Mouse (Mus musculus): ENCODE results near the gene Nbeal2. TPM values are rescaled to one million over a fixed set of nuclear protein-coding genes. Genes with fewer than 3 reads are reported as not detected.

Gene Nbeal2
- 0.35 and 0.53 TPM in 2 replicates for polyA plus RNA-seq (2014; fragmentation: Nextera tagmentation; extraction: Ambion mirVana)

DNA sequence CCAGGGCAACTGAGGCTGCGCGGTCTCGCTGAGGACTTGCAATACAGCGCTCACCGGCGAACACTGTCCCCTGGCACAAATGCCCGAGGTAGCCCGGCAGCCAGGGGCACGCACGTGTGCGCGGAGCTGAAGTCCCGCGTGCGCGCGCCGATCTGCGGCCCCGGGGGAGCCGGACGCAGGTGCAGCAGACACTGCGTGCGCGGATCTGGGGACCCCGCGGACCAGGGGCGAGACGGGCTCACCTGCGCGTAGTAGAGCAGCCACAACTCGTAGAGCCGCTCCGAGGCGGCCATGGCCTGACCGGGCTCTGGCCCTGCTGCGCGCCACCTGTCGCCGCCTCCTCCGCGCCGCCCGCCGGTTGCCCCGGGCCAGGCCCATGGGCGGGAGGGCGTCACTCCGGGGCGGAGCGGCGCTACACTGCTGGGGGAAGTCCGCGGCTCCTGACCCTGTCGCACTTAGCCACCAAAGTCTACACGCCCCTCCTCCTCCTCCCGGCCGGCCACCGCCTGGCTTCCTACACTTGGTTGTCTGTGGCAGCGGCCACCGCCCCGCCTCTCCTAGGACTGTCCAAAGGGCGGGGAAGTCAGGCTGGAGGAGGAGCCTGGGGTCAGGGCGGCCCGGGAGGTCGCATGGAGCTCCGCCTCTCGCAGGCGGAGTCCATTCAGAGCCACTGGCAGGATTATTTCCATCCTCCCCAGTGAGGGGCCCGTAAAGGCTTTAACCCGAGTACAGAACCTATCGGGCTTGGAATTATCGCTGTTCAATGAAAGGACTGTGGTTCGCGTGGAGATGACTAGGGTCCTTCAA is at the start of gene Nbeal2:
TSS of gene Nbeal2 (minus strand) at position 507 of the 807 bp plus-strand sequence.
- no peak within 1 kb of the TSS for H3K27ac ChIP-seq (replicated peaks; ENCODE audit: low read depth, low read length)
- no peaks in the 10 kb centered on the region for H3K9me3 ChIP-seq (ENCODE audit: control insufficient read depth, low read length)
- peak within 1 kb of the TSS; percentile 62 for H3K4me3 ChIP-seq (ENCODE audit: low read depth, low read length)
- peak within 1 kb of the TSS; percentile 32; the same call in 1 of the 2 replicates for H3K9ac ChIP-seq (ENCODE audit: low read length)
- WGBS, result under 1% methylated on average over 65 of the region's 75 CpGs
- peak within 1 kb of the TSS; percentile 97 for H3K4me2 ChIP-seq (ENCODE audit: low read depth, severe bottlenecking)
- ATAC-seq (ENCODE audit: insufficient number of reproducible peaks, low FRiP score, low TSS enrichment, low read depth) (peak; percentile 84), DNase-seq (ENCODE audit: low spot score) (peak; percentile 89)
- peaks cover 13% of the 10 kb centered on the region for H3K4me1 ChIP-seq (ENCODE audit: control insufficient read depth, insufficient read depth, low read length)
- peaks cover 26% of the 10 kb centered on the region for H3K27me3 ChIP-seq (ENCODE audit: control insufficient read depth, insufficient read depth, low read length)
- no peaks in the 10 kb centered on the region for H3K36me3 ChIP-seq (ENCODE audit: control insufficient read depth, insufficient read depth, low read length)

DNA sequence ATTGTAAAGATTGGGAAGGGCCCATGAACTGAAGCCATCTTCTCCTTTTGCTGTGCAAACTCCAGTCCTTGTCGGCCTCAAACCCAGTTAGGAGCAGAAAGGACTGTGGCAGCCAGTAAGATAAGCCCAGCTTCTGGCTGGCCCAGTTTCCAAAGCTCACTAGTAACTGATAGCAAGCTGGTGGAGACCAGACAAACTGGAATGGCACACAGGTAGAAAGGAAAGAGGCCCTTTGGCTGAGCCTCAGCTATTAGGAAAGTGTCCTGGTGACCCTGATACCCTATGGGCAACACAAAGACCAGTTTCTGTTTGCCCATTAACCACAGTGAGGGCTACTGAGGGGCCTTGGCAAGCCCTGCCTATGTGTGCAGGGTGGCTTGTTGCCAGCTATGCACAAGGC is 48.9 kb upstream of the Nbeal2 start:
- ATAC-seq (ENCODE audit: insufficient number of reproducible peaks, low FRiP score, low TSS enrichment, low read depth), result no peak
- no peaks in the 10 kb centered on the region for H3K9me3 ChIP-seq (ENCODE audit: control insufficient read depth, low read length)
- no peak overlapping the region for H3K4me3 ChIP-seq (ENCODE audit: low read depth, low read length)
- H3K4me1 ChIP-seq (ENCODE audit: control insufficient read depth, insufficient read depth, low read length), result no peaks in the 10 kb centered on the region
- no peak for DNase-seq (ENCODE audit: low spot score)
- H3K27ac ChIP-seq (replicated peaks; ENCODE audit: low read depth, low read length), result no peak overlapping the region
- H3K4me2 ChIP-seq (ENCODE audit: low read depth, severe bottlenecking), result no peak overlapping the region
- H3K36me3 ChIP-seq (ENCODE audit: control insufficient read depth, insufficient read depth, low read length), result no peaks in the 10 kb centered on the region; the same call in 1 of the 2 replicates
- 96% methylated on average over 1 of the region's 1 CpGs for WGBS
- H3K27me3 ChIP-seq (ENCODE audit: control insufficient read depth, insufficient read depth, low read length), result no peaks in the 10 kb centered on the region
- H3K9ac ChIP-seq (ENCODE audit: low read length), result no peak overlapping the region

DNA sequence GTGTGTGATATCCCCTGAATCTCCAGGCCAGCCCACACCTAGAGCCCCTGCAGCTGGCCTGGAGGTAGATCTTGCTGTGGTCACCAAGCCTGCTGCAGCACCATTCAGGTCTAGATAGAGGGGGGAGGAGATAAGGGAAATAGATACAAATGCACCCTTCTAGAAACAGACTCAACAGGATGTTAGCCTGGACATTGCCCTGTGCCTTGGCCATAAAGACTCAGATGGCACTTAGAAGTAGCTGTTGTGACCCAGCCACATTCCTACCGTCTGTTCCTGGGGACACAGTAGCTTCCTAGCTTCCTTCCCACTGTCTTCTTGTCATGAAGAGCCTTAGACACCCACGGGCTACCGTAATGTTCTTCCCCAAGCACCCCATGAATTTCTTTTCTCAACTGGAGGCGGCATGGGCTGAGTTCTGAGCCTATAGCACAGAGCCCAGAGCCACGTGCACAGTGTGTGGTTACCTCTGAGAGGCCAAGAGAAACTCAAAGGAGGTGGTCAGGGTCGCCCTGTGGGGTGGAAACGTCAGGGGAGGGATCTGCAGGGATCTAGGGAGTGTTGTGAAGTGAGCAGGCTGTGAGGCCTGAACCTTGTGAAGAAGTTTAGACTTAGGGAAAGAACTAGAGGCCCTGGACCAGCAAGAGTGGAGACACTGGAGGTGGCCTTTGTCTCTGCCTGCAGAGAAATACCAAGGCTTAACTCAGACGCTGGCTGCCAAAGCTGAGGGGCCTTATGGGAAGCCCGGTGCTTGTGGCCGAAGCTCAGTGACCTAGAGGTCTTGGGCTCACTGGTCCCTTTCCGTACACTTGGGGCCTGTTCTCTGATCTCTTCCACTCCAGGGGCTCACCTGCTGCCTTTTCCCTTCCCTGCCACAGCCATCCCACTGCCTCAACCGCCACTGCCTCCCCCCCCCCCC is 47.4 kb upstream of the Nbeal2 start:
- Histone ChIP-seq H3K27ac (replicated peaks; ENCODE audit: low read depth, low read length) (no peak overlapping the region), H3K9ac (ENCODE audit: low read length) (no peak overlapping the region), H3K4me2 (ENCODE audit: low read depth, severe bottlenecking) (no peak overlapping the region), H3K4me3 (ENCODE audit: low read depth, low read length) (no peak overlapping the region), H3K36me3 (ENCODE audit: control insufficient read depth, insufficient read depth, low read length) (no peaks in the 10 kb centered on the region; the same call in 1 of the 2 replicates), H3K9me3 (ENCODE audit: control insufficient read depth, low read length) (no peaks in the 10 kb centered on the region), H3K4me1 (ENCODE audit: control insufficient read depth, insufficient read depth, low read length) (no peaks in the 10 kb centered on the region), H3K27me3 (ENCODE audit: control insufficient read depth, insufficient read depth, low read length) (no peaks in the 10 kb centered on the region)
- ATAC-seq (ENCODE audit: insufficient number of reproducible peaks, low FRiP score, low TSS enrichment, low read depth) (no peak), DNase-seq (ENCODE audit: low spot score) (no peak)
- WGBS, result 80% methylated on average over 11 of the region's 12 CpGs

DNA sequence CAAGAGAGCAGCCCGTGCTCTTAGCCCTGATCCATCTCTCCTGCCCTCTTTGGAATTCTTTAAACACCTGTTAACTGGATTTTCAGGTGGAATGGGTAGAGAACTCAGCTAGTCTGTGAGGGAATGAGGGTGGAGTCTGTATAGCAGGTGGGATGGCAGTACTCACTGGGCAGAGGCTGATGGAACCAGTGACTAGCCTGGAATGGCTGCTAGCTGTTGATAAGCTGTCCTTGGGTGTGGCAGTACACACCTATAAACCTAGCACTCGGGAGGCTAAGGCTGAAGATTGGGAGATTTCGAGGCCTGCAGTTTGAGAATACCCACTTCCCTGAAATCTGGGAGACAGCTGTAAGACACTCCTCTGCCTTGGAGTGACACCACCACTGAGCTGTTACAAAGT is 45.6 kb upstream of the Nbeal2 start:
- 86% methylated on average over 3 of the region's 3 CpGs for WGBS
- no peak overlapping the region for H3K9ac ChIP-seq (ENCODE audit: low read length)
- no peak overlapping the region for H3K27ac ChIP-seq (replicated peaks; ENCODE audit: low read depth, low read length)
- H3K27me3 ChIP-seq (ENCODE audit: control insufficient read depth, insufficient read depth, low read length), result no peaks in the 10 kb centered on the region
- ATAC-seq (ENCODE audit: insufficient number of reproducible peaks, low FRiP score, low TSS enrichment, low read depth), result no peak
- no peaks in the 10 kb centered on the region; the same call in 1 of the 2 replicates for H3K36me3 ChIP-seq (ENCODE audit: control insufficient read depth, insufficient read depth, low read length)
- no peaks in the 10 kb centered on the region for H3K9me3 ChIP-seq (ENCODE audit: control insufficient read depth, low read length)
- no peak overlapping the region for H3K4me2 ChIP-seq (ENCODE audit: low read depth, severe bottlenecking)
- DNase-seq (ENCODE audit: low spot score), result no peak
- H3K4me3 ChIP-seq (ENCODE audit: low read depth, low read length), result no peak overlapping the region
- H3K4me1 ChIP-seq (ENCODE audit: control insufficient read depth, insufficient read depth, low read length), result no peaks in the 10 kb centered on the region

DNA sequence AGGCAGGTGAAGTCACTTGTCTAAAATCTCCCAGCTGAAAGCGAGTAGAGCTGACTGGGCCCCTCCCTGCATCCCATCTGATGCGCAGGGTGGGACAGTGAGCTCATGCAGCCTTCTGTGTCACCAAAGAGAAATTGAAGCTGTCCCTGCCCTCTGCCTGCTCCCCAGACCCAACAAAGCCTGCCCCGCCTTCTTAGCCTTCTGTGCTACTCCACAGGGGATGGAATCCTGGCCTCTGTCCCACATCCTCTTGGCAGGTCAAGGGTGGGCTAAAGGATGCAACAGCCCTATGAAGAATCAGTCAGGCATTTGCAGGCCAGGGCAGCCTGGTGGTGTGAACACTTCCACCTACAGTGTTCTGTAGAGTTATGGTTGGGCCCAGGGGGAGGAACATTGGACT is 43.5 kb upstream of the Nbeal2 start:
- H3K9me3 ChIP-seq (ENCODE audit: control insufficient read depth, low read length), result no peaks in the 10 kb centered on the region
- H3K4me3 ChIP-seq (ENCODE audit: low read depth, low read length), result no peak overlapping the region
- no peaks in the 10 kb centered on the region for H3K27me3 ChIP-seq (ENCODE audit: control insufficient read depth, insufficient read depth, low read length)
- DNase-seq (ENCODE audit: low spot score) (no peak), ATAC-seq (ENCODE audit: insufficient number of reproducible peaks, low FRiP score, low TSS enrichment, low read depth) (no peak)
- no peak overlapping the region for H3K4me2 ChIP-seq (ENCODE audit: low read depth, severe bottlenecking)
- H3K36me3 ChIP-seq (ENCODE audit: control insufficient read depth, insufficient read depth, low read length), result no peaks in the 10 kb centered on the region; the same call in 1 of the 2 replicates
- H3K27ac ChIP-seq (replicated peaks; ENCODE audit: low read depth, low read length), result no peak overlapping the region
- H3K4me1 ChIP-seq (ENCODE audit: control insufficient read depth, insufficient read depth, low read length), result no peaks in the 10 kb centered on the region
- H3K9ac ChIP-seq (ENCODE audit: low read length), result no peak overlapping the region
- WGBS, result 92% methylated on average over 3 of the region's 3 CpGs

DNA sequence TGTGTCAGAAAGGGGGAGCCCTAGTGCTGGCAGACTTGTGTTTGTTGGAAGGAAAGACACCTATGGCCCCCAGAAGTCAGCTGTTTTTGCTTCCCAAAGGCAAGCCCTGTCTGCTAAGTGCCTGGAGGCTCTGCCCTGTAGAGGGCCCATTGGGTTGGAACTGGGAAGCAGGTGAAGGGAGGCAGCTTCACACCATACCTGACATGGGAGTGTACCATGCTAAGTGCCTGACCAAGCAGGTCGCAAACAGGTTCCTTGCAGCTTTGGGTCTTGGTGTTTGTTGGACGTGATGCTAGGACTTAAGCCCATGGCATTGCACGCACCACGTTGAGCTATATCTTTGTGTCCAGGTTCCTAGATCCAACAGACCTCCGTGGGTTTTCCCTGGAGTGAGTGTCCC is 42.5 kb upstream of the Nbeal2 start:
- WGBS, result 97% methylated on average over 5 of the region's 5 CpGs
- H3K9ac ChIP-seq (ENCODE audit: low read length), result no peak overlapping the region
- no peak overlapping the region for H3K4me2 ChIP-seq (ENCODE audit: low read depth, severe bottlenecking)
- H3K27me3 ChIP-seq (ENCODE audit: control insufficient read depth, insufficient read depth, low read length), result no peaks in the 10 kb centered on the region
- H3K27ac ChIP-seq (replicated peaks; ENCODE audit: low read depth, low read length), result no peak overlapping the region
- DNase-seq (ENCODE audit: low spot score), result no peak
- ATAC-seq (ENCODE audit: insufficient number of reproducible peaks, low FRiP score, low TSS enrichment, low read depth), result no peak
- H3K9me3 ChIP-seq (ENCODE audit: control insufficient read depth, low read length), result no peaks in the 10 kb centered on the region
- no peaks in the 10 kb centered on the region for H3K4me1 ChIP-seq (ENCODE audit: control insufficient read depth, insufficient read depth, low read length)
- H3K36me3 ChIP-seq (ENCODE audit: control insufficient read depth, insufficient read depth, low read length), result no peaks in the 10 kb centered on the region; the same call in 1 of the 2 replicates
- no peak overlapping the region for H3K4me3 ChIP-seq (ENCODE audit: low read depth, low read length)

DNA sequence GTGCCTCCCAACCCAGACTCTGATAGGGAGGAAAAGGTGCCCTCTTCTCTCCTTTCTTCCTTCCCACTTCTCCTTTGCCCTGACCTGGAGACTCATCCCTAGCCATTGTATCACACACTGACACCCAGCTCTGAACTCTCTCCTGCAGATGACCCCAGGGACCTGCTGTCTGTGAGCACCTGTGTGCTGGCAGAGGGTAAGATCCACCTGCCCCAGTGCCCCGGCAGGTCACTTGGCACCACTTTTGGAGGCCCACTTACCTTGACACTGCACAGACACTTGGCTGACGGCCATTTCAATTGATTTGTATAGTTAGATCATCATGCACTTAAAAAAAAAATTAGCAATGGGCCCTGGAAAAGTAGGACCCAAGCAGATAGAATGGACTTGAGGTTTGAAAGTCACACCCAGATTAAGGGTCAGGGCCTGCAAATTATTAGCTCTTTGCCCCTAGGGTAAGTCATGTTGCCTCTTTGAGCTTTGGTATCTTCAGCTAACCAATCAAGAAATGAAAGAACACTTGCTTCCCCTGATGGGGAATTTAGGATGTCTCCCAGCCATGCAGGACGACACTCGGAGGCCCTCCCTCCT is 41.3 kb upstream of the Nbeal2 start:
- DNase-seq (ENCODE audit: low spot score) (no peak), ATAC-seq (ENCODE audit: insufficient number of reproducible peaks, low FRiP score, low TSS enrichment, low read depth) (no peak)
- Histone ChIP-seq H3K27ac (replicated peaks; ENCODE audit: low read depth, low read length) (no peak overlapping the region), H3K9ac (ENCODE audit: low read length) (no peak overlapping the region), H3K27me3 (ENCODE audit: control insufficient read depth, insufficient read depth, low read length) (no peaks in the 10 kb centered on the region), H3K4me1 (ENCODE audit: control insufficient read depth, insufficient read depth, low read length) (no peaks in the 10 kb centered on the region), H3K9me3 (ENCODE audit: control insufficient read depth, low read length) (no peaks in the 10 kb centered on the region), H3K4me2 (ENCODE audit: low read depth, severe bottlenecking) (no peak overlapping the region), H3K36me3 (ENCODE audit: control insufficient read depth, insufficient read depth, low read length) (no peaks in the 10 kb centered on the region; the same call in 1 of the 2 replicates), H3K4me3 (ENCODE audit: low read depth, low read length) (no peak overlapping the region)
- WGBS, result 89% methylated on average over 4 of the region's 4 CpGs

DNA sequence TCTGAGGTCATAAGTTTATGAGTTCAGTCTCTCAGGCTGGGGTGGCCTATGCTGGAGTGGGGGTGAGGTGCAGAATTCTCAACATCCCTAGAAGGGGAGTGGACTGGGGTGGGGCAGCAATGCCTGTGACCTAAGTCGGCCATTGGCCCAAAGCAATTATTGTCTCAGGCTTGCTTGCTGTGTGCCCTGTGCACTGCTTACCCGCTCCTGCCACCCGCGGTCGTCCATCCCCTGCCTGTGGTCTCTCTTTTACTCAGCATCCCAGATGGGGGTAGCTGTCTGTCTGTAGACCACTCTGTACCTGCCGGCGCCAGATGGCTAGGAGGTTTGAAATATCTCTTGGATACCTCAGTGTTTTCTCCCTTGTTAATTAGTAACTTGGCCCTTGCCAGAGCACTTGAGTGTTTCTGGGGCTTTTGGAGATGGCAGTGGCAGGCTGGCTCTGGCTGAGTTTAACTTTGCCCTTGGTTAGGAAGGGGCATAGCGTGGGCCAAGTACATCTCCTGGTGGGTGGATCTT is 35.4 kb upstream of the Nbeal2 start:
- H3K27me3 ChIP-seq (ENCODE audit: control insufficient read depth, insufficient read depth, low read length), result no peaks in the 10 kb centered on the region
- H3K9me3 ChIP-seq (ENCODE audit: control insufficient read depth, low read length), result no peaks in the 10 kb centered on the region
- no peak for DNase-seq (ENCODE audit: low spot score)
- no peak overlapping the region for H3K4me2 ChIP-seq (ENCODE audit: low read depth, severe bottlenecking)
- no peak overlapping the region for H3K9ac ChIP-seq (ENCODE audit: low read length)
- WGBS, result 94% methylated on average over 8 of the region's 8 CpGs
- H3K36me3 ChIP-seq (ENCODE audit: control insufficient read depth, insufficient read depth, low read length), result no peaks in the 10 kb centered on the region
- ATAC-seq (ENCODE audit: insufficient number of reproducible peaks, low FRiP score, low TSS enrichment, low read depth), result no peak
- H3K27ac ChIP-seq (replicated peaks; ENCODE audit: low read depth, low read length), result no peak overlapping the region
- no peak overlapping the region for H3K4me3 ChIP-seq (ENCODE audit: low read depth, low read length)
- H3K4me1 ChIP-seq (ENCODE audit: control insufficient read depth, insufficient read depth, low read length), result no peaks in the 10 kb centered on the region
